Comparison of ENCODE assay signal across 12 mouse cellular contexts in genomic region chr6:18698989-18699728, GRCm38 (mm10).
DNase-seq lines count a peak whose midpoint lies in the region; ATAC-seq and TF ChIP-seq lines count a peak whose summit lies in the region.
"Had no signal": no experiment of that assay in that cellular context is flagged by ENCODE, and none has a peak within 500 bp of the region (broad histone marks: within the 10 kb centered on the region; RNA-seq: fewer than 3 reads in every experiment).

No protein-coding gene starts in this region.

- H3K9ac ChIP-seq in kidney, postnatal 0 days (ENCODE audit: low read depth, low read length), result no peak overlapping the region
- no peak overlapping the region for H3K9ac ChIP-seq in kidney, embryonic 15.5 days
- no peak overlapping the region for H3K9ac ChIP-seq in limb, embryonic 11.5 days (ENCODE audit: low read length)
- H3K9ac ChIP-seq: neural tube, embryonic 12.5 days had no signal

- 0 out of 2 replicates have a peak, but pooled peaks cover 4% of the 10 kb centered on the region for H3K4me1 ChIP-seq in kidney, postnatal 0 days (replicated peaks; ENCODE audit: insufficient read depth, low read length)
- H3K4me1 ChIP-seq in kidney, embryonic 15.5 days, result 0 out of 2 replicates have a peak, but pooled peaks cover 6% of the 10 kb centered on the region
- H3K4me1 ChIP-seq in limb, embryonic 11.5 days (ENCODE audit: control insufficient read depth, insufficient read depth, low read length), result 0 out of 2 replicates have a peak, but pooled peaks cover 4% of the 10 kb centered on the region
- no peaks in the 10 kb centered on the region for H3K4me1 ChIP-seq in heart, embryonic 10.5 days
- H3K4me1 ChIP-seq: neural tube, embryonic 12.5 days had no signal

- no peak overlapping the region for H3K4me3 ChIP-seq in kidney, postnatal 0 days (replicated peaks; ENCODE audit: low read depth, low read length)
- H3K4me3 ChIP-seq in kidney, embryonic 15.5 days (replicated peaks), result no peak overlapping the region
- no peak overlapping the region for H3K4me3 ChIP-seq in limb, embryonic 11.5 days (ENCODE audit: low read depth, low read length)
- no peak overlapping the region for H3K4me3 ChIP-seq in heart, embryonic 10.5 days
- H3K4me3 ChIP-seq: heart, adult 2 months; hindbrain, embryonic 15.5 days; neural tube, embryonic 12.5 days had no signal

- H3K4me2 ChIP-seq in kidney, postnatal 0 days (ENCODE audit: low read length), result no peak overlapping the region
- H3K4me2 ChIP-seq in kidney, embryonic 15.5 days, result no peak overlapping the region
- H3K4me2 ChIP-seq in limb, embryonic 11.5 days (ENCODE audit: low read depth, severe bottlenecking), result no peak overlapping the region
- H3K4me2 ChIP-seq: neural tube, embryonic 12.5 days had no signal

- H3K9me3 ChIP-seq in kidney, postnatal 0 days (replicated peaks; ENCODE audit: low read length), result no peaks in the 10 kb centered on the region
- H3K9me3 ChIP-seq in kidney, embryonic 15.5 days (replicated peaks), result no peaks in the 10 kb centered on the region
- H3K9me3 ChIP-seq in limb, embryonic 11.5 days (ENCODE audit: control insufficient read depth, low read length), result no peaks in the 10 kb centered on the region
- no peaks in the 10 kb centered on the region for H3K9me3 ChIP-seq in heart, embryonic 10.5 days
- H3K9me3 ChIP-seq: hindbrain, embryonic 15.5 days; neural tube, embryonic 12.5 days had no signal

- TF ChIP-seq CTCF in kidney, postnatal 0 days (IDR thresholded peaks at IDR 0.05; ENCODE audit: low read depth), result no peak

- H3K36me3 ChIP-seq in kidney, postnatal 0 days (ENCODE audit: insufficient read depth, low read length), result no peaks in the 10 kb centered on the region
- H3K36me3 ChIP-seq in kidney, embryonic 15.5 days, result no peaks in the 10 kb centered on the region
- H3K36me3 ChIP-seq in limb, embryonic 11.5 days (ENCODE audit: control insufficient read depth, insufficient read depth, low read length), result no peaks in the 10 kb centered on the region
- H3K36me3 ChIP-seq in heart, embryonic 10.5 days, result no peaks in the 10 kb centered on the region
- H3K36me3 ChIP-seq: hindbrain, embryonic 15.5 days; neural tube, embryonic 12.5 days had no signal

- no peak overlapping the region for H3K27ac ChIP-seq in kidney, postnatal 0 days
- H3K27ac ChIP-seq in kidney, embryonic 15.5 days, result no peak overlapping the region
- H3K27ac ChIP-seq in limb, embryonic 11.5 days (replicated peaks; ENCODE audit: low read depth, low read length), result peak overlapping the region; percentile 30; the same call in 1 of the 2 replicates
- no peak overlapping the region for H3K27ac ChIP-seq in heart, embryonic 10.5 days
- H3K27ac ChIP-seq: heart, adult 2 months; hindbrain, embryonic 15.5 days; neural tube, embryonic 12.5 days had no signal

- intact Hi-C loops in left cerebral cortex, postnatal 4 days (cut with DNase I), result no loop called here

- H3K27me3 ChIP-seq in kidney, postnatal 0 days (ENCODE audit: insufficient read depth, low read length), result no peaks in the 10 kb centered on the region
- H3K27me3 ChIP-seq in kidney, embryonic 15.5 days, result no peaks in the 10 kb centered on the region
- no peaks in the 10 kb centered on the region for H3K27me3 ChIP-seq in limb, embryonic 11.5 days (ENCODE audit: control insufficient read depth, insufficient read depth, low read length)
- no peaks in the 10 kb centered on the region for H3K27me3 ChIP-seq in heart, embryonic 10.5 days (ENCODE audit: insufficient read depth, poor library complexity, severe bottlenecking)
- H3K27me3 ChIP-seq: hindbrain, embryonic 15.5 days; neural tube, embryonic 12.5 days had no signal

- DNase-seq in kidney, postnatal 0 days (ENCODE audit: low spot score), result peak; percentile 22
- peak; percentile 5 for DNase-seq in embryo, embryonic 9.5 days (ENCODE audit: extremely low spot score)
- no peak for DNase-seq in limb, embryonic 11.5 days (ENCODE audit: low spot score)
- DNase-seq in mesoderm, embryonic 11.5 days (ENCODE audit: low read depth, low spot score), result peak; percentile 16
- DNase-seq in left cerebral cortex, postnatal 4 days, result no peak
- no peak for DNase-seq in adrenal gland, adult (ENCODE audit: inconsistent age in 2 of 2, low spot score in 1 of 2)
- DNase-seq in heart, embryonic 10.5 days (ENCODE audit: low spot score), result no peak
- DNase-seq: adrenal gland, postnatal 14 days; heart, adult 2 months had no signal

- ATAC-seq in kidney, postnatal 0 days (replicated peaks; ENCODE audit: low FRiP score, low read depth), result no peak
- no peak for ATAC-seq in kidney, embryonic 15.5 days (replicated peaks; ENCODE audit: low FRiP score)
- no peak for ATAC-seq in limb, embryonic 11.5 days (ENCODE audit: insufficient number of reproducible peaks, low FRiP score, low TSS enrichment, low read depth)

- WGBS in kidney, postnatal 0 days, result 53% methylated on average over 4 of the region's 4 CpGs
- 54% methylated on average over 4 of the region's 4 CpGs for WGBS in kidney, embryonic 15.5 days
- 41% methylated on average over 4 of the region's 4 CpGs for WGBS in limb, embryonic 11.5 days
- WGBS in heart, embryonic 10.5 days, result 50% methylated on average over 4 of the region's 4 CpGs

Comparison
In these comparisons a context has a peak if more than half of its experiments do, and no peak if none do; other contexts are left out.
1. DNase-seq: peak in kidney, postnatal 0 days (single experiment), embryo, embryonic 9.5 days (single experiment) and mesoderm, embryonic 11.5 days (single experiment); none in limb, embryonic 11.5 days (single experiment), left cerebral cortex, postnatal 4 days (single experiment), adrenal gland, adult (0 of 2) and heart, embryonic 10.5 days (single experiment).